Mouse (Mus musculus): ENCODE measurements around the gene Tssk6.

DNA sequence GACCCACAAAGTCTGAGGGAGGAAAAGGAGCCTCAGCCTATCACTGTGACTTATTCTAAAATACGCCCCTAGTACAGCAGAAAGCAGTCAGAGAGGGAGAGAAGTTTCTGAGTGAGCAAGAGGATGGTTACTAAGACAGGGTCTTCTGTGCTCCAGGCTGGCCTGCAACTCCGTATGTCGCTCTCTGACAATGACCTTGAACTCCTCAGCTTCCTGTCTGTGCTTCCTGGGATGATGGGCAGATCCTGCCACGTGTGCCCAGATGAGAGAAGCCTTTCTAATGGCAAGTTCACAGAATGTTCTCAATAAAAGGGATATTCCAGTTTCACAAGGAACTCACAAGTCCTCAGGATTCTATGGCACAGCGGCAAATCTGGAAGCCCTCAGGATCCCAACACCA is 32.6 kb downstream of the Tssk6 start:
- TF ChIP-seq POLR2A (IDR thresholded peaks at IDR 0.05; ENCODE audit: insufficient read length, low read depth), result no peak
- TF ChIP-seq USF1 (IDR thresholded peaks at IDR 0.05; ENCODE audit: low read depth), result no peak
- no peak for TF ChIP-seq E2F4 (IDR thresholded peaks at IDR 0.05; ENCODE audit: insufficient read depth)
- TF ChIP-seq POLR2AphosphoS2 (IDR thresholded peaks at IDR 0.05; ENCODE audit: insufficient read length, low read depth), result no peak
- no peak for TF ChIP-seq MAX (IDR thresholded peaks at IDR 0.05; ENCODE audit: low read depth)
- TF ChIP-seq TCF12 (IDR thresholded peaks at IDR 0.05; ENCODE audit: insufficient read depth, poor library complexity, severe bottlenecking), result no peak
- no peak for TF ChIP-seq MYOG (IDR thresholded peaks at IDR 0.05; ENCODE audit: control insufficient read depth in 1 of 3, insufficient read depth in 1 of 3, insufficient read length in 2 of 3, low read depth in 2 of 3)
- no peak for TF ChIP-seq TCF3 (IDR thresholded peaks at IDR 0.05; ENCODE audit: insufficient read length, low read depth)
- TF ChIP-seq REST (IDR thresholded peaks at IDR 0.05; ENCODE audit: insufficient read depth, insufficient read length), result no peak
- TF ChIP-seq CEBPB (IDR thresholded peaks at IDR 0.05; ENCODE audit: insufficient read depth, poor library complexity, severe bottlenecking), result no peak
- no peak for TF ChIP-seq SRF (IDR thresholded peaks at IDR 0.05; ENCODE audit: control insufficient read depth, insufficient read length, low read depth)
